Mouse (Mus musculus) MN1 (cell line): ENCODE measurements at regions not wholly inside any gene's neighbourhood (a gene's known extent, or its start where the extent isn't known, plus 50 kb on each side); places are given as distances from the start of the nearest gene placed in this dataset.

Experiments used
- DNase-seq: peaks from one replicate; pipeline ENCODE4 v3.0.0-alpha.2; 2016; ENCODE audit warnings: low spot score

GRCm38 (mm10) chr12:32642493-32642892, 176.9 kb upstream of the Nampt start:
- no peak for DNase-seq

DNA sequence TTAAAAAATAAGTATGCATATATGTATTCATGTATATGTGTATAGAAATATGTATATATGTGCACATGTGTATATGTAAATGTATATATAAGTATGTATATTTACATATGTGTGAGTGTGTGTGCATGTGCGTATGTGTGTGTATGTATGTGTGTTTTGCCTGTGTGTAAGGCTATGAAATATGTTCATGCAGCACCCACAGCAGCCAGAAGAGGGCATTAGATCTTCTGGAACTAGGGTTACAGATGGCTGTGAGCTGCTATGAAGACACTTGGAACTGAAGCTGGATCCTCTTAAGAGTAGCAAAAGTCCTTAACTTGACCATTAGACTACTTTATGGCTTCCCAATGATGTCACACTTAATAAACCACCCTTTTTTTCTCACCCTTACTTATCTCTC, 166.2 kb upstream of the Nampt start:
- no peak for DNase-seq

GRCm38 (mm10) chr12:32656194-32656593, 163.2 kb upstream of the Nampt start:
- no peak for DNase-seq

DNA sequence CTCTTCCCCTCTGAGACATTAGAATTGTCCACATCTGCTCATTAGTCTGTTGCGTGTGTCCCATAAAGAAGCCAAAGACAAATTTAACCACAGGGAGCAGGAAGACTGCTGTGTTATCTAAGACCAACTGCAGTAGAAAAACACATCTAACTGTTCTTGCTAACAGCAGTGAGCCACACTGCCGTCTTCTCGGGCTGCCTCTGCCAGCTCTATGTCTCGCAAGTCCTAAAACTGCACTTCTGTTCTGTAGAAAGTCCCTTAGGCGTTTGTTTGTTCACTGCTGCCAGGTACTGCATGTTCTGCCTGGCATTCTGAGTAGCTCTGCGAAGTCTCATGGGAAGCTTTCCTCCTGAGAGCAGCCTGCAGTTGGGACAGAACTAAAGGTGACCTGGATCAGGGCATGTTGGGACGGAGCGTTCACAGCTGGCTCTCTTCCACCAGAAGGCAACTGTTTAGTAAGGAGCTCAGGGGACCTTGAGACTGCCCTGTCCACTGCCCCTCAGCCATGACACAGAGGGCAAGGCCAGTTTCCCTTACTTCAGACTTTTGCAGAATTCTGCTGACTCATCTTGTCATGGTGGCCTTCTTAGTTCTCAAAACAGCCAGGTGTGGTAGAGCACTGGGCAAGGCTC, 157.4 kb upstream of the Nampt start:
- no peak for DNase-seq

DNA sequence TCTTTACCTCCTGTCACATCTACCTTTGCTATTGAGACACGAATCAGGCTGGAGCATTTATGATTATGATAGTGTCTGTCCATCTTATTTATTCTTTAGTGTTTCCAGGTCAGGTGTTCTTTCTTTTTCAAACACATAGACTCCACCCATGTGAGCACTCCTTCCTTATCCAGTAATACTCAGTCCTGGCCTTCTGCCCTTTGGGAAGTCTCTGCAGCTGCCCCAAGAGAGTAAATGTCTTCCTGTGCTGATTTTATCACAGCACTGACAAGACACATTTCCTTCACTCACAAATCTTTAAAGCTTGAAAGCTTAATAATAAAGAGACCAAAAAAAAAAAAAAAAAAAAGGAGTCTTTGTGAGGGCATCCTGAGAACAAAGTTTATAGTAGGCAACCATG, 153.3 kb upstream of the Nampt start:
- no peak for DNase-seq

GRCm38 (mm10) chr12:32677908-32678307, 141.4 kb upstream of the Nampt start:
- DNase-seq: no peak

DNA sequence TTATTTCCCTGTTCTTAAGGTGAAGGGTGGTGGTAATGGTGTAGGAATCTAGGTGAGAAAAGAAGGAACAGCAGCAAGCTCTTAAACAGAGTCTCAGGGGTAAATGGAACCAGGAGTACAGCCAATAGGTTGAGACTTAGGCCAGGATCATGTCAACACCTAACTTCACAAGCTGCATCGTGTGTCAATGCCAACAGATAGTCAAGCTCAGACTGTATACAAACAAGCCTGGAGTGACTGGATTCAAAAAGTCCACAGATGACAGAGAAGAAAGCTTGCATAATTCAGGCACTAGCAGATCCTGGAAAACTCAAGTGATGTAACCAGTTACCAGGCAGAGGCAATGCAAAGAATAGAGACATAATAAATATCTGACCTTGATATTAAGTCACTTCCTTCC, 140.6 kb upstream of the Nampt start:
- DNase-seq: no peak

- DNase-seq: no peak
Measured at GRCm38 (mm10) chr12:32681910-32682309, 137.4 kb upstream of the Nampt start.

DNA sequence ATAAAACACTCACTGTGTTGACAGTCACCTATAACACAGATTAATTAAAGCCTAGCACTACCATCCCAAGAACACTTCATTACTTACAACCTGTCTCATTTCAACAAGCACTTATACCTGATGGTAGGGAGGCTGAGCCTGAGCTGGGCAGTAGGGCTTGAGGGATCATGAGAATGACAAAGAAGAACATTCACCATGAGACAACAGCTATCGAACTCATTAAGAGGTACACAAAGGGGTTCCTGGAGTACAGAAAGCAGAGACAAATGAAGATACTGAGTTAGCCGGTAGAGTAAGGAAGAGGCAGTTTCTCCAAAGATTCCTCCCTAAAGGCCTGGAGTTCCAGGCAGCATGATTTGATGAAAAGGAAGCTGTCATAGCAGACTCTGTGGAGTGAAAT, 136.0 kb upstream of the Nampt start:
- DNase-seq: no peak

GRCm38 (mm10) chr12:32685788-32686385, 133.5 kb upstream of the Nampt start:
- no peak for DNase-seq

DNA sequence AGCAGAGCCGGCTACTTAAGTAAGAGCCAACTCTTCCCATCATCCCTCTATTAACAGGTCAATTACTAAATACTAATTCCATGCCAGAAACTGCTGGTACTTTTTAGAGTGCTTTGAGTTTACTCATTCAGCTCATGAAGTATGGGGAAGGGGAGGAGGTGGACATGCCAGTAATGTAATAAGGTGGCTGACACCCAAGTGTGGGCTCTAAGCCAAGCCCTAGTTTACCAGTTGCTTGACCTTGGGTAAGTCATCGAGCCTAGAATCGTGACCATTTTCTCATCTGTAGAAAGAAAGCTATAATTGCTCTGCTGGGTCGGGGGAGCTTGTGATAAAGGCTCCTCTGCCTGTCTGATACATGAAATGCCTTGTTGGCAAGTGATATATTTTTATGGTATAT, 130.0 kb upstream of the Nampt start:
- DNase-seq: no peak

- no peak for DNase-seq
Measured at GRCm38 (mm10) chr12:32690096-32690495, 129.2 kb upstream of the Nampt start.

DNA sequence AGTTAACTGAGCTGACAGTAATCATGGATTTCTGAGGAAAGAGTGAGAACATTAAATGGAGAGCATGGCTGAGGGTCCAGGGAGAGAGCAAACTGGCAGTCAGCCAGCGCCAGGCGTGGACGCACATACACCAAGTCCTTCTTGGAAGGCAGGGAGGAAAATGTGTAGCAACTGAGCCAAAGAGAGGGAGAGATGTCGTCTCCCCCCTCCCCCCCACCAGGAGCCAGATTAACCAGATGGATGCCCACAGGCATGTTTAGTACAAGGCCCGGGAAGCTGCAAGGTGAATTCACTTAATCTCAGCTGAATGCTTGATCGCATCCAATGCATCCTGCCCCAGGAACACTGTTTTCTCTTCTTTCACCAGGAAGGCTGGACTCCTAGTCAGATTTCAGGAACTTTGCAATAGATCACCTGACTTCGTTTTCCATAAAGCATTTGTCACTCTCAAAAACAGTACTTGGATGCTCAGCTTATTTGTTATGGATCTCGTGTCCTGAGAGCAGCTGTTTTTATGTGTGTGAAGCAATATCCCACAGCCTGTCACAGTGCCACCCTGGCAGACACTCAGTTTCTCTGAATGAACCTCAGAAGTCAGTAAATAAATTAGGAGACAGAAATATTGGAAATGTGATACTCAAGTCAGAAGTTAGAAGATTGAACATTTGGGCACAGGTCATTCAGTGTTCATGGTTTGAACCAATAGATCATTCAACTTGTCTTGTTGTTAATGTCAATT, 127.1 kb upstream of the Nampt start:
- DNase-seq: no peak

DNA sequence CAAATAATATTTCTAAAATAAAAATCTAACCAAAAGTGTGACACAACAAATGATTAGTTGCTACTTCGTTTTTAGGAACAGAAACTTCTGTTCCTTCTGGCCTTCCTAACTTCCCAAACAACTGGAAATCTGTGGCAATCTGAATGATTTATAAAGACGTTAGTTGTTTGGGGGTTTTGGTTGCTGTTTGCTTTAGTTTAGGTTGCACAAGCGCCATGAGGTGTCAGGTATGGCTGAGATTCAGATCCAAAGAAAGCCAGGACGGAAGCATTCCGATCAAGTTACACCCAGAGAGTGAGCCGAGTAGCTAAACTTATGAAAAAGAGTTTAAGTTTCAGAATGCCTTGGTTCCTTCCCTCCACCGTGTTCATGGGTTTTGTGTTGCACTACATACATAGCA, 126.4 kb upstream of the Nampt start:
- DNase-seq: no peak

DNA sequence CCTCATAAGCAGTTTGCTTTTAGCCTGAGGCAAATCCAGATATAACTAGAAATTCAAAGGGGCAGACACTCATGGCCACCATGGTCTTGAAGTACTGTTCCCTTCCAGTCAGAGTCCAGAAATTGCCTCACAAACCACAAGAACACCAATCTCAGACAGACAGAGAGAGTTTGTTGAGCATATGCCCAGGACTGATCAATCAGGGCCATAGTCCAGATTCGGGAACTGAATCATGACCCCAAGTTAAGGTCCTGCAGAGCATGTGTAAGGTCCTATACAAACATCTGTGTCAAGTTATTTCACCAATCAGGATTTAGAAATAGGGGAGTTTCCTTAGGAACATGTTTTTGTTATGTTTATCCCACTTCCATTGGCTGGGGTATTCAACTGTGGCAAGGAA, 125.7 kb upstream of the Nampt start:
- no peak for DNase-seq

DNA sequence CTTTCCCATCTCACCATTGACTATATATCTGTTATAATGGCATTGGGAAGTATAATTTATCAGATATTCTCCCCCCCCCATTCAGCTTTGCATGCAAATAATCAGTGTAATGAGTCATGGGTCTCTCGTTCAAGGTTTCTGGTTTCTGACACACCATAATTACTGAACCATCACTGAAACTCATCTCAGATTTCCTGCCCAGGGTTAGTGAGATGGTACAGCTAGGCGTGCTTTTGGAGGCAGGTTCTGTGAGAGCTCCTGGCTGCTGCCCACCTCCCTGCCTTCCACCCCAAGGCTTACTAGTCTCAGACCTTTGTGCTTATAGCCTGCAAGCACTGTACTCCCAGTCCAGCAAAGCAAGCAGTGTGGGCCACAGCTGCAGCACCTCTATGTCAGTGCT, 122.5 kb upstream of the Nampt start:
- DNase-seq: no peak

DNA sequence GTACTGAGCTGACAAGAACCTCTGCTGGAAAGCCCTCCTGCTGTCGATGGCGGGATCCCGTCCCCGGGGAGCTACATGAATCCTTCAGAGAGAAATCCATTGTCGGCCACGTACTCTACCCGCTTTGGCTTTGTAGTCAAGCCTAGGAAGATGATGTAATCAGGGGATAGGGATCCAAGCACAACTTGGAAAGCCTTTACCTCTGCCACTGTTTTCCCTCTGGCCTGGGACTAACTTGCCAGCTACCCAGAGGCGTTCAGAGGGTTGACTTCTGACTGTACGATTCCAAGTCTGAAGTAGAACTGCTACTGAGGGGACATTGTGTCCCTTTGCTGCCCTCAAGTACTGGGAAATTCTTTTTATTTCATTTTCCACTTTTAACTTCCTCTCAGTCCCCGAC, 110.2 kb upstream of the Nampt start:
- no peak for DNase-seq

GRCm38 (mm10) chr12:32717129-32717921, 102.0 kb upstream of the Nampt start:
- DNase-seq: no peak

DNA sequence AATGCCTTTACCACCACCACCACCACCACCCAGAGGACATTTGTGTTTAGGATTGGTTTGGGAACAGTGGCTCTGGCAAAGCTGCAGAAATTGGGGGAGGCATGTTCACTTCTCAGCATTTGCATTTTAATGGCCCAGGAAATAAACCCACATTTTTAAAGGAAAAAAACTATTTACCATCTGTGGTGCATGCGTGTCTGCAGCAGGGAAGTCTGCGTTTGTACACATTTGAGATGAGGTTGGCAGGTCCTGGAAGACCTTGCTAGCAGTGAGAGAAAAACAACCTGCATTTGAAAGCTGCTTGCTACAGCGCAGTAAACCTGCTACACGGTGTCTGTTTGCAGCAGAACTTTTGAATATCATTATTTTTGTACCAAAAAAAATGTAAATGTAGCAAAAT, 100.1 kb upstream of the Nampt start:
- no peak for DNase-seq

GRCm38 (mm10) chr12:32724451-32725188, 94.7 kb upstream of the Nampt start:
- peak; percentile 8 for DNase-seq

DNA sequence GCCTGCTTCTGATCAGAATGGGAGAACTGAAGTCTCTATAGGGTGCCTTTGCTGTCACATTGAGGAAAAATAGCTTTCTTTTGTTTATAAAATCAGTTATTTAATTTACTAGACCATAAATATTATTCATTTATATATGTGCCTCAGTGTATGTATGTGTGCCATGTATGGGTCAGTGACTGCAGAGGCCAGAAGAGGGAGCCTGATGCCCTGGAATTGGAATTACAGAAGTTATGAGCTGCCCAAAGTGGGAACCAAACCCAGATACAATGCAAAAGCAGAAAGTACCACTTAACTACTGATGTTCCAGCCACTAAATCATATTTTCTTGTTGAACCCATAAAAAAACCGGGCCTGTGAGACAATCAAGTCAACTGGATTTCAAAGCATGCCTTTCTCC, 91.8 kb upstream of the Nampt start:
- DNase-seq: no peak

DNA sequence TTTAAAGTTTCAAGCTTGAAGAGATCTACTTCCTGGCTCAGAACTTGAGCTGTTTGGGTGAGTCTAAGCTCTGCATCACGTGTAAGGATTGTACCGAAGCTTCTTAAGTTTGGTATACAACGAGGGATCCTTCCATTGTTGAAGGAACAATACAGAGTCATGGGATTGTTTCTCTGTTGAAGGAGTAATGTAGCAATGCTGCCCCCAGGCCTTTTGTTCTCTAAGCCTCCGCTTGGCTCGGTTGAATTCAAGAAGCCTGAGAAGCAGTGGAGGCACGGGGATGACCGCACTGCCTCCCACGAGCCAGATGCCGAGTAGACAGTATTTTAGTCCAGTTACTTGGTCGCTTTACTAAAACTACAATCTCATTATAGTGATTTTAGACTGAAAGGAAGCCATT, 90.9 kb upstream of the Nampt start:
- no peak for DNase-seq
